Mouse (Mus musculus) c-Kit-negative CD71-positive TER-119-positive erythroid progenitor cells, embryonic 14.5 days (primary cell): ENCODE results near the gene Gm20517.

Experiments used
- DNase-seq: peaks from one replicate; pipeline ENCODE4 v3.0.0-alpha.2; 2013; ENCODE audit warnings: low read depth, low spot score

Gene Gm20517

GRCm38 (mm10) chr17:47610849-47611660 lies at the start of gene Gm20517, which contains the start of the genes Bysl and Med20:
Gene Gm20517, plus strand, starts transcription at chr17:47611589.
Gene Bysl, minus strand, starts transcription at chr17:47611492.
Gene Med20, plus strand, starts transcription at chr17:47611582.
- peak; percentile 95 for DNase-seq

- no peak for DNase-seq
Observed at GRCm38 (mm10) chr17:47562875-47563274, 48.5 kb upstream of the Gm20517 start.

- DNase-seq, result no peak
Observed at GRCm38 (mm10) chr17:47564612-47565011, 46.8 kb upstream of the Gm20517 start.

DNA sequence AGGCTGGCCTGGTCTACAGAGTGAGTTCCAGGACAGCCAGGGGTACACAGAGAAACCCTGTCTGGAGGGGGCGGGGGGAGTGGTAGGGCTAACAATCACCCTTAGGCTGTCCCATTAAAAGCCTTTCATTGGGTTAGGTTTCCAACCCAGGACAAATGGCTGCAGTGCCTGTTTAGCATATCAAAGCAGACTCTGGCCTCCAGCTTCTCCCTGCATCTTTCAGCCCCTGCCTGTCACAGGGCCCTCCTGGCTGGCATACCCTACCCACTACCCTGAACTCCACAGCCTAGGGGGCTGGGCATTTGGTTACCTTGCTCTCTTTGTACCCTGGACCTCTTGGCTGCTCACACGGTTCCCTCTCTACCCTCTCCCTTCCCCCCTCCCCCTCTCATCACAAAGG lies 45.3 kb upstream of the Gm20517 start:
- no peak for DNase-seq

GRCm38 (mm10) chr17:47567271-47567670 lies 44.1 kb upstream of the Gm20517 start:
- no peak for DNase-seq

DNA sequence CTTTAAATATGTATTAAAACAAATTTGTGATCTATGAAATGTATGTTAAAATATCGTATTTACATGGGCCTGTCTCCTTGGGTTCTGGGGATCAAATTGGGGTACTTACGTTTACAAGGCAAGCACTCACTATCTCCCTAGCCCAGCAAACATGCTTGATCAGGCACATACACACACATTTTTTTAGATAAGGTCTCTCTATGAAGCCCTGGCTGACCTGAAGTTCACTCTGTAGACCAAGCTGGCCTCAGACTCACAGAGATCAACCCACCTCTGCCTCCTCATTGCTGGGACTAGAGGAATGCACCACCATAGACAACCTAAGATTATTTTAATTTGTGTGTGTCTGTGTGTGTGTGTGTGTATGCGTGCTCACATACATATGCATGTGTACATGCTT lies 43.0 kb upstream of the Gm20517 start:
- peak; percentile 57 for DNase-seq

- DNase-seq, result no peak
Observed at GRCm38 (mm10) chr17:47568951-47569527, 42.4 kb upstream of the Gm20517 start.

GRCm38 (mm10) chr17:47571621-47572020 lies 39.8 kb upstream of the Gm20517 start:
- no peak for DNase-seq

- DNase-seq, result no peak
Observed at GRCm38 (mm10) chr17:47572436-47572835, 39.0 kb upstream of the Gm20517 start.

GRCm38 (mm10) chr17:47574028-47574427 lies 37.4 kb upstream of the Gm20517 start:
- no peak for DNase-seq

DNA sequence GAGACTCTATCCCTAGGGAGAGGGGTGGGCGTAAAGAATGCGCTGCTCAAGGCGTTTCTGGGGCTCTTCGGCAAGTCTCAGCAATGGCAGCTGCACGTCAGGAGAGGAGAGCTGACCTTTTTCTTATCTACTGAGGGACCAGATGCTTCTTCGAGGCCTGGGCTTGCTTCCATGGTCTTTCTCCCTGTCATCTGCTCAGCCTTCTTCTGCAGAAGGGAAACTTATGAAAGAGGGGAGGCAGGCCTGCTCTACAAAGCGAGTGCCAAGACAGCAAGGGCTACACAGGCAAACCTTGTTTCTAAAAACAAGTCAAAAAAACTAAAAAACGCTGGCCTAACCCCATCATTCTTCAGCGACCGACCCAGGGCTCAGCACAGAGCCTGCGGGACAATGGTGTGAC lies 36.6 kb upstream of the Gm20517 start:
- DNase-seq, result no peak

DNA sequence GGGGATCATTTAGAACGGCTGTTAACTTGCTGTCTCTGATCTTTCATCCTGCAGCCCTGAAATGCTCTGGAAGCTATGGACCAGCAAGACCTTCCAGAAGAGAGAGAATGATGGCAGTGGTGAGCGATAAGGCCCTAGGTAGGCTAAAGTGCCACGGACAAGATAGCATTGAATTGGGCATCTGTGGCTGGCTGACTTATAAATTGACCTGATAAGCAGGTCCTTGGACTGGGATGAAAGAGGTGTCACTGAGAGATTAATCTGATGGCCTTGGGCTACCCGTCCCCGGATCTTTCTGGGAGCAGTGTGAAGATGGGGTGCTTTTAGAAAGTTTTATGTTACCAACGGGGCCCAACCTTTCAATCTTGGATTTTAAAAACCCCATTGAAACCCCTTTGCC lies 32.7 kb upstream of the Gm20517 start:
- DNase-seq, result no peak

DNA sequence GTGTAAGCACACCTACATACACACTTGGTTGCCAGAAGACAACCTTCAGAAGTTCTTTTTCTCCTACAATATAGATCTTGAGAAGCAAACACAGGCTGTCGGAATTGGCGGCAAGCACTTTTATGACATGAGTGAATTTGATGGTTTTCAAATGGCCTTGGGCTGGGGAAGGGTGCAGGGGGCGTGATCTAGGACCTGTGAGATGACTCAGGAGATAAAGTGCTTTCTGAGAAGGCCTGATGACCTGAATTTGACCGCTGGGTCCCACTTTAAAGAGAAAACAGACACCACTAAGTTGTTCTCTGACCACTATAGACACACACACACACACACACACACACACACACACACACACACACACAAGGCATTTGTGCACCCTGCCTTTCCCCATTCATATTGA lies 30.4 kb upstream of the Gm20517 start:
- no peak for DNase-seq

DNA sequence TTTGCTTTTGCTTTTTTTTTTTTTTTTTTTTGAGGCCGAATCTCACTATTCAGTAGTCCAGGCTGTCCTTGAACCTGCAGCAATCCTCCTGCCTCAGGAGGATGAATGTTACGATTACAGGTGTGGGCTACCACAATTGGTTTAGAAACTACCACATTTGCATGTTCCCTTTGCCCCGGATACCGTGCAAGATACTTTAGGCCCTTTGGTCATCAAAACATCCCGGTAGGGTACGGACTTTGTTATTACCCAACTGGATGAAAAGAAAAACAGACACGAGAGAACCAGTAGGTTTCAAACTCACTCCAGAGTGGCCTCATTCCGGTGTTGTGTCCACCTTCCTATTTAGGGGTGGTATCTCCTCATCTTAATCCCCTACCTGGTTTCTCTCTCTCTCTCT lies 22.9 kb upstream of the Gm20517 start:
- no peak for DNase-seq

DNA sequence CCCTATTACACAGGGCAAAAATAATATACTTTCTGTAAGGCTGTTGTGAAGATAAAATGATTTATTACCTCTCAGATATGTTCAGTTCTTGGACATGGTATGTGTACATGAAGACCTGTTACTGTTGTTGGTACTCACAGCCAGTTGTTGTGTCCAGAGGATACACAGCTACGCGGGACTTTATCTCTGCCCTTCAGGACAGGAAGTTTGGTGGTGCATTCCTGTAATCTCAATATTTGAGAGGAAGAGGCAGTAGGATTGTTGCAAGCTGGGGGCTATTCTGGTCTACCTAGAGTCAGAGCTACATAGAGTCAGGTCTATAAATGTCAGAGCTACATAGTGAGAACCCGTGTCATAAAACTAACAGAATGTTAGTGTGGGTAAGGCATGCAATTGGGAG lies 20.3 kb upstream of the Gm20517 start:
- no peak for DNase-seq

GRCm38 (mm10) chr17:47593215-47593853 lies 18.1 kb upstream of the Gm20517 start:
- peak; percentile 95 for DNase-seq

- DNase-seq, result no peak
Observed at GRCm38 (mm10) chr17:47593854-47594182, 17.6 kb upstream of the Gm20517 start.

DNA sequence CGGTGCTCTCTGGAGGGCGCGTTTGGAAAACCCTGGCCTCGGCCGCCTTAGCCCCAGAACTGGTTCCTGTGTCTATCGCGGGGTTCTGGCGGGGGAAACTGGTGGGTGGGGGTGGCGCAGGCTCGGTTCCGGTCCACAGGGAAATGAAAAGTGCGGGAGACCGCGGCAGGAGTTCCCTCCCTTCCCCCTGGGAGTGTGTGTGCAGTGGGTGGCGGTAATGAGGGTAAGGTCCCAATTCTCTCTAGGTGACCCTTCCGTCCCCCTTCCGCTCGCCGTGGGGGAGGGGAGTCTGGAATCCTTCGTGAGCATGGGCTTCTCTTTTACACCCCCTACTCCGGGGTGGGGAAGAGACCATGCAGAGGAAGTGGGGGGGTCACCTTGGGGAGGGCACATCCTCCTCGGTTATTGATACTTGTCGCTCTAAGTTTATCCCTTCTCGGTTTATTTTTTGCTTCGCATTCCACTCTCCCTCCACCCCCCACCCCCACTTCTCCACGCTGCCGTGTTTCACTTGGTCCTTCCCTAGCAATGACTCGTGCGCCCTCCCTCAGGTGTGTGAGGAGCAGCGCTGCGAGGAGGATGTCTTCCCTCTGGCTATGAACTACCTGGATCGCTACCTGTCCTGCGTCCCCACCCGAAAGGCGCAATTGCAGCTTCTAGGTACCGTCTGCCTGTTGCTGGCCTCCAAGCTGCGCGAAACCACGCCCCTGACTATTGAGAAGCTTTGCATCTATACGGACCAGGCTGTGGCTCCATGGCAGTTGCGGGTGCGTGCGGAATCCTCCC lies 17.0 kb upstream of the Gm20517 start:
- DNase-seq, result no peak

DNA sequence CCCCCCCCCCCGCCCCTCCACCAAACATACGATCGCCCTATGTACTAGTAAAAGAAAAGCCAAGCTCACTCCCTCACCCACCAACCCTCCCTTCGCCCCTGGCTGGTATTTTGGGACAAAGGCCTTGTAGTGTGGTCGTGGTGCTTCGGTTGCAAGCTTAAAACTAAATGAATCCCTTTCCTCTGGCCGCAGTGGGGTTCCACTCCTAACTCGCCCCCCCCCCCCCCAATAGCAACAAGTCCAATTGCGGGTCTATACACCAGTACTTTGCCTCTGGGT lies 16.5 kb upstream of the Gm20517 start:
- no peak for DNase-seq

GRCm38 (mm10) chr17:47595248-47596161 lies 15.9 kb upstream of the Gm20517 start:
- peak; percentile 80 for DNase-seq

GRCm38 (mm10) chr17:47596162-47596838 lies 15.1 kb upstream of the Gm20517 start:
- no peak for DNase-seq
